ENCODE assay signal across 22 mouse cellular contexts in the genomic region with DNA sequence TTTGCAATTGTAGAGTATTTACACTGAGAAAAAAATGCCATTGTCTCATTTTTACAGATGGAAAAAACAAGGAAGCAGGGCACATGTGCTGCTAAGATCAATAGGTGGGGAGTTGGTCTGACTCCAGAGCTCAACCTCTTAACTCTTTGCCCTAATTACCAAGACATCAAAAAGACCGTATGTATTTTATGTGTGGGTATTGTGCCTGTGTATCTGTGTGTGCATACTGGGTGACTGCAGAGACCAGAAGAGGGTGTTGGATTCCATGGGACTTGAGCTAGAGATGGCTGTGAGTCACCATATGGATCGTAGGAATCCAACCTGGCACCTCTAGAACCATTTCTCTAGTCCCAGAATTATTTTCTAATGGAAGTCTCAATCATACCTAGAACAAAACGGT. TPM values are rescaled to one million over a fixed set of nuclear protein-coding genes. Genes with fewer than 3 reads are reported as not detected.
A peak's percentile ranks its signal among the peaks of the same experiment; 100 is the strongest.
DNase-seq lines count a peak whose midpoint lies in the region; ATAC-seq and TF ChIP-seq lines count a peak whose summit lies in the region.
"Had no signal": no experiment of that assay in that cellular context is flagged by ENCODE, and none has a peak within 500 bp of the region (broad histone marks: within the 10 kb centered on the region; RNA-seq: fewer than 3 reads in every experiment).

No protein-coding gene starts in this region.

- no peak overlapping the region for H3K4me3 ChIP-seq in stomach, postnatal 0 days (ENCODE audit: low read depth, low read length)

- no peaks in the 10 kb centered on the region for H3K36me3 ChIP-seq in stomach, postnatal 0 days (ENCODE audit: control insufficient read depth, insufficient read depth, low read length)

- no peak overlapping the region for H3K27ac ChIP-seq in stomach, postnatal 0 days (replicated peaks)

- H3K4me2 ChIP-seq in stomach, postnatal 0 days (replicated peaks; ENCODE audit: low read depth) = no peak overlapping the region

- intact Hi-C loops in heart, postnatal 25 days (cut with DNase I) = no loop called here

- peak; percentile 57 for DNase-seq in heart, adult 11 months
- DNase-seq in heart, postnatal 25 days (ENCODE audit: low spot score) = no peak
- DNase-seq in stomach, postnatal 0 days (ENCODE audit: low spot score) = no peak
- DNase-seq: adrenal gland, adult 2 months; adrenal gland, adult 8-10 months; adrenal gland, postnatal 10 days; adrenal gland, postnatal 14 days; adrenal gland, postnatal 25 days; adrenal gland, postnatal 36 days; B cell, adult 2 months; cerebellum, adult 11 months; cerebellum, adult 11-12 months; cerebellum, adult 18-20 months had no signal

- peak; percentile 61; the same call in 1 of the 2 replicates for ATAC-seq in stomach, postnatal 0 days (ENCODE audit: low FRiP score, low TSS enrichment)
- ATAC-seq in erythroid progenitor cell, adult 5-6 weeks (replicated peaks; ENCODE audit: low FRiP score, poor library complexity, severe bottlenecking) = no peak
- ATAC-seq: activated CD4-positive, CD25-positive, alpha-beta regulatory T cell, adult 4 months; CD4-positive, CD25-positive, alpha-beta regulatory T cell, adult 4 months; Patski had no signal

- no peak overlapping the region for H3K9ac ChIP-seq in stomach, postnatal 0 days (ENCODE audit: low read length)

- TF ChIP-seq EP300 in stomach, postnatal 0 days (optimal IDR thresholded peaks at IDR 0.05) = no peak

- no peaks in the 10 kb centered on the region for H3K27me3 ChIP-seq in stomach, postnatal 0 days (ENCODE audit: control insufficient read depth, insufficient read depth, low read length)
- H3K27me3 ChIP-seq: CH12.LX, Patski had no signal

- no peaks in the 10 kb centered on the region for H3K9me3 ChIP-seq in stomach, postnatal 0 days (ENCODE audit: control insufficient read depth, low read length)
- H3K9me3 ChIP-seq: G1E had no signal

- no peak for TF ChIP-seq CTCF in stomach, postnatal 0 days (IDR thresholded peaks at IDR 0.05; ENCODE audit: low read depth)

- H3K4me1 ChIP-seq in stomach, postnatal 0 days (replicated peaks; ENCODE audit: control insufficient read depth, insufficient read depth) = no peaks in the 10 kb centered on the region

- WGBS in stomach, postnatal 0 days = 74% methylated on average over 3 of the region's 3 CpGs

RNA-seq across cellular contexts. Expression of a gene that starts 12.4 kb away (rescaled TPM):
- not detected for total RNA-seq in heart, postnatal 25 days (2021)
- 9.8 and 10.4 TPM in 2 replicates for polyA plus RNA-seq in stomach, postnatal 0 days (2015; fragmentation: Nextera tagmentation; extraction: Ambion mirVana)
- not detected in 2 replicates for total RNA-seq in erythroid progenitor cell, adult 5-6 weeks (2015; ENCODE audit: low replicate concordance)
- total RNA-seq in erythroid progenitor cell, adult 5-6 weeks (2017; ENCODE audit: low replicate concordance) = not detected in 2 replicates
- total RNA-seq: adrenal gland, adult 18-20 months; adrenal gland, adult 2 months; adrenal gland, postnatal 10 days; adrenal gland, postnatal 14 days; adrenal gland, postnatal 25 days; adrenal gland, postnatal 36 days; adrenal gland, postnatal 4 days; CH12.LX had no signal
- polyA plus RNA-seq: adrenal gland, adult 2 months; C2C12; G1E; Patski had no signal
